ENCODE assay signal across 26 mouse cellular contexts in genomic region chr3:104161347-104161746, GRCm38 (mm10).
"Had no signal": no experiment of that assay in that cellular context is flagged by ENCODE, and none has a peak within 500 bp of the region (broad histone marks: within the 10 kb centered on the region; RNA-seq: fewer than 3 reads in every experiment).

No protein-coding gene starts in this region.

- ATAC-seq: hindbrain, embryonic 16.5 days; intestine, embryonic 15.5 days; intestine, postnatal 0 days had no signal

- H3K36me3 ChIP-seq: heart, embryonic 10.5 days; heart, embryonic 12.5 days; hindbrain, embryonic 10.5 days; hindbrain, embryonic 12.5 days; intestine, embryonic 15.5 days; kidney, embryonic 15.5 days; limb, embryonic 10.5 days; limb, embryonic 12.5 days had no signal

- H3K4me1 ChIP-seq: heart, embryonic 10.5 days; heart, embryonic 12.5 days; hindbrain, embryonic 10.5 days; hindbrain, embryonic 12.5 days; intestine, embryonic 15.5 days; kidney, embryonic 15.5 days; limb, embryonic 10.5 days; limb, embryonic 12.5 days had no signal

- H3K27me3 ChIP-seq: heart, embryonic 12.5 days; hindbrain, embryonic 12.5 days; intestine, embryonic 15.5 days; kidney, embryonic 15.5 days; limb, embryonic 12.5 days had no signal

- H3K9me3 ChIP-seq: heart, embryonic 10.5 days; heart, embryonic 12.5 days; hindbrain, embryonic 10.5 days; hindbrain, embryonic 12.5 days; intestine, embryonic 15.5 days; kidney, embryonic 15.5 days; limb, embryonic 10.5 days; limb, embryonic 12.5 days had no signal

- H3K4me3 ChIP-seq: gastrocnemius, adult 2 months; heart, embryonic 10.5 days; heart, embryonic 12.5 days; hindbrain, embryonic 10.5 days; hindbrain, embryonic 12.5 days; intestine, embryonic 15.5 days; kidney, embryonic 15.5 days; layer of hippocampus, adult 2 months; left cerebral cortex, adult 2 months; limb, embryonic 10.5 days; limb, embryonic 12.5 days had no signal

- H3K27ac ChIP-seq: gastrocnemius, adult 2 months; heart, embryonic 10.5 days; hindbrain, embryonic 10.5 days; hindbrain, embryonic 12.5 days; hindbrain, embryonic 14.5 days; intestine, embryonic 15.5 days; kidney, embryonic 15.5 days; layer of hippocampus, adult 2 months; left cerebral cortex, adult 2 months; limb, embryonic 10.5 days; limb, embryonic 12.5 days had no signal

- H3K4me2 ChIP-seq: heart, embryonic 12.5 days; hindbrain, embryonic 12.5 days; hindbrain, embryonic 14.5 days; intestine, embryonic 15.5 days; kidney, embryonic 15.5 days; limb, embryonic 12.5 days; liver, embryonic 11.5 days had no signal

- DNase-seq: gastrocnemius, adult 2 months; gastrocnemius, postnatal 10 days; gastrocnemius, postnatal 25 days; heart, adult 18-20 months; heart, postnatal 10 days; heart, postnatal 4 days; kidney, adult 18-20 months; kidney, adult 8-10 months; kidney, postnatal 10 days; kidney, postnatal 25 days; kidney, postnatal 4 days; liver had no signal

- H3K9ac ChIP-seq: heart, embryonic 12.5 days; hindbrain, embryonic 12.5 days; hindbrain, embryonic 14.5 days; intestine, embryonic 15.5 days; kidney, embryonic 15.5 days; limb, embryonic 12.5 days had no signal
